Mouse (Mus musculus): ENCODE measurements around the gene Acadm. TPM values are rescaled to one million over a fixed set of nuclear protein-coding genes. Genes with fewer than 3 reads are reported as not detected.

Acadm gene
- polyA plus RNA-seq, 1 experiment: 404 TPM

- no peaks in the 10 kb centered on the region for H3K36me3 ChIP-seq (ENCODE audit: control insufficient read depth, insufficient read depth, low read length)
- TF ChIP-seq POLR2A (IDR thresholded peaks at IDR 0.05; ENCODE audit: low read depth, low read length): no peak
- no peak for TF ChIP-seq CTCF (conservative IDR thresholded peaks at IDR 0.05; ENCODE audit: insufficient read depth, insufficient read length, low read depth, low read length)
- 2% methylated on average over 66 of the region's 66 CpGs for WGBS
- no peak for DNase-seq
- H3K27me3 ChIP-seq (replicated peaks; ENCODE audit: control insufficient read depth, insufficient read depth, low read length): 0 out of 2 replicates have a peak, but pooled peaks cover 1% of the 10 kb centered on the region
- H3K4me1 ChIP-seq (ENCODE audit: control insufficient read depth, insufficient read depth, low read length): 0 out of 2 replicates have a peak, but pooled peaks cover 2% of the 10 kb centered on the region
- H3K4me3 ChIP-seq (ENCODE audit: insufficient read depth, low read depth, low read length): no peak within 1 kb of the TSS
- H3K27ac ChIP-seq (ENCODE audit: insufficient read depth, low read depth, low read length): no peak within 1 kb of the TSS
These were observed 28.9 kb upstream of the Acadm start, which contains the start of gene Slc44a5 for GRCm38 (mm10) chr3:153973171-153973948. Slc44a5 (plus strand) TSS chr3:153973436.

- Histone ChIP-seq H3K27ac (ENCODE audit: insufficient read depth, low read depth, low read length) (no peak overlapping the region), H3K4me3 (ENCODE audit: insufficient read depth, low read depth, low read length) (no peak overlapping the region), H3K27me3 (replicated peaks; ENCODE audit: control insufficient read depth, insufficient read depth, low read length) (0 out of 2 replicates have a peak, but pooled peaks cover 1% of the 10 kb centered on the region), H3K4me1 (ENCODE audit: control insufficient read depth, insufficient read depth, low read length) (0 out of 2 replicates have a peak, but pooled peaks cover 2% of the 10 kb centered on the region), H3K36me3 (ENCODE audit: control insufficient read depth, insufficient read depth, low read length) (no peaks in the 10 kb centered on the region)
- WGBS: 81% methylated on average over 4 of the region's 4 CpGs
- DNase-seq: no peak
- TF ChIP-seq CTCF (conservative IDR thresholded peaks at IDR 0.05; ENCODE audit: insufficient read depth, insufficient read length, low read depth, low read length) (no peak), POLR2A (IDR thresholded peaks at IDR 0.05; ENCODE audit: low read depth, low read length) (no peak)
These were observed 25.0 kb upstream of the Acadm start for GRCm38 (mm10) chr3:153969451-153969850.

- Histone ChIP-seq H3K27me3 (replicated peaks; ENCODE audit: control insufficient read depth, insufficient read depth, low read length) (no peaks in the 10 kb centered on the region), H3K36me3 (ENCODE audit: control insufficient read depth, insufficient read depth, low read length) (no peaks in the 10 kb centered on the region), H3K27ac (ENCODE audit: insufficient read depth, low read depth, low read length) (no peak overlapping the region), H3K4me3 (ENCODE audit: insufficient read depth, low read depth, low read length) (no peak overlapping the region), H3K4me1 (ENCODE audit: control insufficient read depth, insufficient read depth, low read length) (no peaks in the 10 kb centered on the region)
- 0 out of 2 replicates have a peak, but pooled peaks have one; percentile 15 for TF ChIP-seq CTCF (conservative IDR thresholded peaks at IDR 0.05; ENCODE audit: insufficient read depth, insufficient read length, low read depth, low read length)
- no peak for TF ChIP-seq POLR2A (IDR thresholded peaks at IDR 0.05; ENCODE audit: low read depth, low read length)
- WGBS: 53% methylated on average over 4 of the region's 4 CpGs
- no peak for DNase-seq
These were observed 24.1 kb upstream of the Acadm start for GRCm38 (mm10) chr3:153968549-153968948.

DNA sequence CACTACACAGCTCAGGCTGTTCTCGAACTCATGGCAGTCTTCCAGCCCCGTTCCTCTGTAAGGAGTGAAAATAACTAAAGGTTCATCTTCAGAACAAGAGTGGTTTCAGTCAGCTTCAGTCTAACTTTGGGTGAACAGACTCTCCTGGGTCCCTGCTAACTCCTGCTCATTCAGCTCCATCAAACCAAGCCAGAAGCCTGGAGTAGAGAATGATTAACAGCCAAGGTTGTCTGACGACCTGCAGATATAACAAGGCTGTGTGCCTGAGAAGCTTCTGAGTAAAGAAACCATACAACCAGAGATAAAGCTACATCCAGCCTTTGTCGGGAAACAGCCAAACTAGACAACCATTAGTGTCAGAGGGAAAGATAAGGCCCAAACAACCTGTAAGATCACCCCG, 23.0 kb upstream of the Acadm start:
- H3K27ac ChIP-seq (ENCODE audit: insufficient read depth, low read depth, low read length): no peak overlapping the region
- DNase-seq: peak; percentile 59
- no peaks in the 10 kb centered on the region for H3K27me3 ChIP-seq (replicated peaks; ENCODE audit: control insufficient read depth, insufficient read depth, low read length)
- WGBS: 60% methylated on average over 5 of the region's 5 CpGs
- H3K4me3 ChIP-seq (ENCODE audit: insufficient read depth, low read depth, low read length): no peak overlapping the region
- no peaks in the 10 kb centered on the region for H3K4me1 ChIP-seq (ENCODE audit: control insufficient read depth, insufficient read depth, low read length)
- H3K36me3 ChIP-seq (ENCODE audit: control insufficient read depth, insufficient read depth, low read length): no peaks in the 10 kb centered on the region
- no peak for TF ChIP-seq POLR2A (IDR thresholded peaks at IDR 0.05; ENCODE audit: low read depth, low read length)
- TF ChIP-seq CTCF (conservative IDR thresholded peaks at IDR 0.05; ENCODE audit: insufficient read depth, insufficient read length, low read depth, low read length): no peak

GRCm38 (mm10) chr3:153961632-153962389, 17.4 kb upstream of the Acadm start:
- no peak for TF ChIP-seq POLR2A (IDR thresholded peaks at IDR 0.05; ENCODE audit: low read depth, low read length)
- peak; percentile 64 for TF ChIP-seq CTCF (conservative IDR thresholded peaks at IDR 0.05; ENCODE audit: insufficient read depth, insufficient read length, low read depth, low read length)
- 58% methylated on average over 6 of the region's 6 CpGs for WGBS
- Histone ChIP-seq H3K36me3 (ENCODE audit: control insufficient read depth, insufficient read depth, low read length) (no peaks in the 10 kb centered on the region), H3K27ac (ENCODE audit: insufficient read depth, low read depth, low read length) (no peak overlapping the region), H3K27me3 (replicated peaks; ENCODE audit: control insufficient read depth, insufficient read depth, low read length) (no peaks in the 10 kb centered on the region), H3K4me3 (ENCODE audit: insufficient read depth, low read depth, low read length) (no peak overlapping the region), H3K4me1 (ENCODE audit: control insufficient read depth, insufficient read depth, low read length) (peaks cover 3% of the 10 kb centered on the region; the same call in 1 of the 2 replicates)
- no peak for DNase-seq

DNA sequence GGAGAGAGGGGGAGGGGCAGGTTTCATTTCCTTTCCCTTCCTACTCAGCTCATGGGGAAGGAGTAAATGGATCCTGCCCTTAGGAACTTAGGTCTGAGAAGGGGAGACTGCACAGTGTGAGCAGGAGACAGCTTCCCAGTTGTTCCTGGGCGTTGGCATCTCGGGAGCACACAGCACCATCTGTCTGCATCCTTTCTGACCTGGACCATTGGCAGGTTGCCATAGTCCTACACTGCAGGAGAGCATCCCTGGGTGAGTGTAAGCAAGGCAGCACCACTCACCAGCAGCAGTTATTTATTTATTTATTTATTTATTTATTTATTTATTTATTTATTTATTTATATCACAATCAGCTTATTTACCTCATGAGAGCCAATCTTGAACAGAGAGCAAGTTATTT, 16.5 kb upstream of the Acadm start:
- TF ChIP-seq CTCF (conservative IDR thresholded peaks at IDR 0.05; ENCODE audit: insufficient read depth, insufficient read length, low read depth, low read length) (no peak), POLR2A (IDR thresholded peaks at IDR 0.05; ENCODE audit: low read depth, low read length) (no peak)
- peaks cover 3% of the 10 kb centered on the region; the same call in 1 of the 2 replicates for H3K4me1 ChIP-seq (ENCODE audit: control insufficient read depth, insufficient read depth, low read length)
- no peak overlapping the region for H3K27ac ChIP-seq (ENCODE audit: insufficient read depth, low read depth, low read length)
- no peak for DNase-seq
- WGBS: 40% methylated on average over 2 of the region's 2 CpGs
- H3K4me3 ChIP-seq (ENCODE audit: insufficient read depth, low read depth, low read length): no peak overlapping the region
- H3K36me3 ChIP-seq (ENCODE audit: control insufficient read depth, insufficient read depth, low read length): no peaks in the 10 kb centered on the region
- no peaks in the 10 kb centered on the region for H3K27me3 ChIP-seq (replicated peaks; ENCODE audit: control insufficient read depth, insufficient read depth, low read length)

Data from kidney, adult 2 months (tissue).